Mouse (Mus musculus) heart, adult 18-20 months (tissue): Measurements from ENCODE around the gene 4931406C07Rik. TPM values are rescaled to one million over a fixed set of nuclear protein-coding genes. Genes with fewer than 3 reads are reported as not detected.
A peak's percentile ranks its signal among the peaks of the same experiment; 100 is the strongest.
"Not testable (repeated sequence)": the region's sequence is repeated elsewhere in the genome, so short reads cannot be mapped to it uniquely, and the experiment has no call there.

Experiments
- DNase-seq, 2 experiments: peaks; one replicate each; pipeline ENCODE4 v3.0.0; 2021 to 2022; ENCODE audit warnings: mixed read lengths in 1 of 2
- long read RNA-seq, 2 experiments: library from polyadenylated mRNA; stranded (forward); transcript quantifications; one replicate each; pipeline ENCODE4 v2.0.0; 2021
- total RNA-seq, 2 experiments: library from RNA; stranded (reverse); gene quantifications; 2 replicates each; pipeline ENCODE4 v1.2.3; 2021

Gene 4931406C07Rik
- total RNA-seq = 10 to 100 TPM in 1 of 2 experiments, 1 to 10 TPM in 1; 4.2 to 11.9 TPM
- long read RNA-seq, experiment 1, partial matches to known transcripts = 1 of 2 reads
- long read RNA-seq, experiment 1, other reads (novel, unspliced or antisense) = 1 of 2 reads
- long read RNA-seq, experiment 2, partial matches to known transcripts = 2 of 2 reads
- long read RNA-seq, experiment 2, other reads (novel, unspliced or antisense) = 0 of 2 reads

DNA sequence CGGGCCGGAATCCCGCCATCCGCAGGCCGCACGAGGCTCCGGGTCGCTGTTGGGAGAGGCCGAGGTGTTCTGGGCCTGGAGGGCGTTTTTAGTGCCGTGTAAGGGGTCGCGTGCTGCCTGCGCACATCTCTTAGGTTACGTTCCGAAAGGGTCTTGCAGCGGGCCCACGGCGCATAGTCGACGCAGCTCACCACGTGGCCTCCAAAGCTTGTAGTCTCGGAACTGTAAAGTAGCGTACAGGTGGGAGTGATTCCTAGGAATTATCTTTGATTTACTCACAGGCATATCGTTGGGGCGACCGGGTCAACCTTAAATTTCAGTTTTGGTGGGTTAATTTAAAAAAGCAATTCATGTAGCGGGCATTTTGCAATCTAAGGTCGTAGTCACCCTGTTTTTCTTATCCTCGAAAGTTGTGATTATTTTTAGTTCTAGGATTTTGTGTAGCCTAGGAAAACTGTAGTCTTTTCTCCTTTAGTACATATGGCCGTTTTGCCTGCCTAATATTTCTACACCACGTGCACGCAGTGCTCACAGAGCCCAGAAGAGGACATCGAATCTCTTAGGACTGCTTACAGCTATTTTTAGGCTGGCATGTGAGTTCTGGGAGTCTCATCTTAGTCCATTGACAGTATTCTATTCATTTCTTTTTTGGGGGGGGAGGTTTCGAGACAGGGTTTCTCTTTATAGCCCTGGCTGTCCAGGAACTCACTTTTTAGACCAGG, at the start of gene 4931406C07Rik:
Gene 4931406C07Rik, minus strand, starts transcription at position 51 of the 722 bp plus-strand sequence.
- peak in 1 of 2 experiments; percentile 29 for DNase-seq

- DNase-seq = no peak
Observed at GRCm38 (mm10) chr9:15349925-15350324, 43.7 kb upstream of the 4931406C07Rik start.

- no peak for DNase-seq
Observed at GRCm38 (mm10) chr9:15337776-15338175, 31.5 kb upstream of the 4931406C07Rik start.

DNA sequence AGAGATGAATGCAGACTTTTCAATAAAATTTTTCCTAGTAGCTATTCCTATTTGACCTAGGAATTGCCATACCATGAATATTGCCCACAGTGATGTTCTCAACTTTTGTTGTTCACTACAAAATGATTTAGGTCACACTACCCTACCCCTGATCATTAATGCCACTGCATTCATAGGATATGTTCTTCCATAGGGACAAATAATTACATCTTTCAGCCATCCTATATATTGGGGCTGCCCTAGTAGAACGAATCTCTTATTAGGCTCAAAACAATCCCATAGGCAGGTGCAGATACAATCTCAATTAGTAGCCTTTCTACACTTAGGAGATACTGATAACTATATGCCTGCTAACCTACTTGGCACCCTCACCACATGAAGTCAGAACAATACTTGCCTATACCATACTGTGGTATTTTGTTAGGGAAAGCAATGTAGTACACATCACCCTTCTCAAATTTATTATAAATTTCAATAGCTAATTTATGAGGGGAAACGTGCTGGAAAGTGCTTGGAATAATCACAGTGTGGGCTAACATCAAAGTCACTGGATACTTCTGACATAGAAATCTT, 12.0 kb upstream of the 4931406C07Rik start:
- DNase-seq = no peak

- no peak for DNase-seq
Observed at GRCm38 (mm10) chr9:15317223-15318169, 11.2 kb upstream of the 4931406C07Rik start.

DNA sequence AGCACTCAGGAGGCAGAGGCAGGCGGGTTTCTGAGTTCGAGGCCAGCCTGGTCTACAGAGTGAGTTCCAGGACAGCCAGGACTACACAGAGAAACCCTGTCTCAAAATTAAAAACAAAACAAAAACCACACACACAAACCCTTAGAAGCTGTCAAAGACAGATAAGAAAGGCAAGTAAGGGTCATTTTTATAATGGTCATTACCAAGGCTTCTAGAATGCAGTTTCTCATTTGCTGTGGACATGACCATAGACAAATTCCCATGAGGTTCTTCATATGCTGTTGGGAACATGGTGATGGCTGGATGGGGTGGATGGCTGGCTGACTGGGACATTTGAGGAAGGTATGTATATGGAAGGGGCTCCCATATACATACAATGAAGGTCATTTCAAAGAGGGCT, 10.0 kb upstream of the 4931406C07Rik start:
- DNase-seq = not testable (repeated sequence)

DNA sequence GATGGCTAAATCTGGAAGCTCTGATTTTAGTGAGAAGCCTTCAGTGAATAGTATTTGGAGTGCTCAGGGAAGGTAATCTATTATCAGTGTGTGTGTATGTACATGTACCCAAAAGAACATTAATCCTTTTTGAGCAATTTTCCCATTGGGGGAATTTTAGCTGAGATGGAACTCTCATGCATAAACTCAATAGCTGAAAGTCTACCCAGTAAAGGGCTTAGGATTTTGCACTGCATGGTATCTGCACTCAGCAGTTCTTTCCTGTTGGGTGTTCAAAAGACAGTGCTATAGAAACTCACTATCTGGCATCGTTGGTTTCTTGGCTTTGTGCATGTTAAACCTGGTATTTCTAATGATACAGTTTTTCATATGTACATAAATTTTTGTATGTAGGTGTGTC, 8.4 kb upstream of the 4931406C07Rik start:
- DNase-seq = no peak

DNA sequence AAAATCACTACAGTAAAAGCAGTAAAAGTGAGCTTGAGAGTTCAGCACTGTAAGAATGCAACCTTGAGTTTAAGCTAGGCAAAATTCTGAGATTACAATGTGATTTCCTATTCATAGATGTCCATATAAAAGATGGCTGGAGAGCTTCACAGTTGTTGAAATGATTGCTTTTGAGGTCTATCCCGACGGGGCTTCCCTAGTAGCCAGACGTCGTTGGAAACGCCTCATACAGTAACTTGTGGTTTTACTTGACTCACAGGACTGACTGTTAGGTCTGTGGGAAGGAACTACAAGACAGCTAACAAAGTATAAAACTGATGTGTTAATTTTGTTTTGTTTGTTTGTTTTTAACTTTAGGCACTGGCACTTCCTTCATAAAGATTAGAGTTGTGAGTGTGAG, 7.4 kb upstream of the 4931406C07Rik start:
- DNase-seq = no peak

- DNase-seq = no peak
Observed at GRCm38 (mm10) chr9:15312054-15312735, 5.9 kb upstream of the 4931406C07Rik start.

GRCm38 (mm10) chr9:15310179-15310578, 3.9 kb upstream of the 4931406C07Rik start:
- no peak for DNase-seq

DNA sequence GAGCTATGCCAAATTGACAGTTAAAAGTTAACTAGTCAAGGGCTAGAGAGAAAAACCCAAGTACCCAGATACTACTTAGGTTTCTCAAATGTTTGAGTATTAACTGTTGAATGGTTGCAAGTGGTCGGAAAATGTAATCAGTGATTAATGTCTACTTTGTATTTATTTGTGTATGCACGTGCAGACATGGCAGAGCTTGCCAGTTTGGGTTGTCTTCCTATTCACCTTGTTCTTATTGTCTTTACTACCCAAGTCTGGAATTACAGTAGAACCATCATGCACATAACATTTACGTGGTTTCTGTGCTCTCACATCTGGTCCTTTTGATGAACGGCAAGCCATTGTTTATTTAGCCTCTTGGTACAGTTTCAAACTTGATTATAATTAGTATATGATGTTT, 3.2 kb upstream of the 4931406C07Rik start:
- DNase-seq = no peak

GRCm38 (mm10) chr9:15308254-15308653, 2.0 kb upstream of the 4931406C07Rik start:
- no peak for DNase-seq

- DNase-seq = peak in 1 of 2 experiments; percentile 13
Observed at GRCm38 (mm10) chr9:15307257-15307656, 1.0 kb upstream of the 4931406C07Rik start.

GRCm38 (mm10) chr9:15305503-15306397, 498 bp downstream of the 4931406C07Rik start, which contains the start of gene Taf1d:
Taf1d (plus strand) TSS chr9:15306214.
- DNase-seq = peak; percentile 97 to 100

DNA sequence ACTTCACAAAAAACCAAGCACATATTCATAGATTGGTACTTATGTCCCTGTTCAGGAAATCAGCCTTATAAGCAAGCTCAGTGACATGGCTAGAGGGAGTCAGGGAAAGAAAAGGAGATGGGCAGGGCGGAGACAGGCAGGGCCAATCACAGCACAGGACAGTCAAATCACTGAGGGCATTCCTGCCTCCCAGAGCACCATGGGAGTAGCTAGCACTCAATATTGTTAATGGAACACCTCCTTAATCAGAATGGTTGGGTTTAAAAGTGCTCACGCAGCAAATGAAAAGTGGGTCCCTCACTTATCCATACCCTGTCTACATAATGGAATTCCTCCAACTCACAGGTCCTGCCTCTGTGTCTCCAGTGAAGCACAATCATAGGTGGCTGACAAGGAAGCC, 3.4 kb downstream of the 4931406C07Rik start:
- no peak for DNase-seq

- DNase-seq = not testable (repeated sequence)
Observed at GRCm38 (mm10) chr9:15302006-15302405, 4.2 kb downstream of the 4931406C07Rik start.

GRCm38 (mm10) chr9:15301399-15301798, 4.8 kb downstream of the 4931406C07Rik start:
- peak; percentile 43 to 44 for DNase-seq

GRCm38 (mm10) chr9:15300056-15300455, 6.2 kb downstream of the 4931406C07Rik start:
- no peak for DNase-seq

GRCm38 (mm10) chr9:15298451-15298850, 7.8 kb downstream of the 4931406C07Rik start:
- no peak for DNase-seq

DNA sequence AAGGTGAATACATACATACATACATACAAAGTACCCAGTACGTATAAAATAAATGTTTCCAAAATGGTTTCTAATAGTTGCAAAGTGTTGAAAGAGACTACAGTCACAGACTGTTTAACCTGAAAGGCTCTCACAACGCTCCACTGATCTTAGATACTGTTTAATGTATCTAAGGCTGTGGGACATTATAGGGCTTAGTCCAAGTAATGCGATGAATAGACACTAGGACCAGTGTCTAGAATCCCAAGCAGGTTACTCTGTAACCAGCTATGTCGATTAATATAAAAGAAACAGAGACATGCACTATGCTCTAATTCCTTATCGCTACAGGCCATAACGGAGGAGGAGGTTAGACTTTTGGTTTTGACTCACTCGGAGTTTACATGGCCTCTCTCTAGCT, 9.1 kb downstream of the 4931406C07Rik start:
- no peak for DNase-seq
